Mouse (Mus musculus) heart, adult 2 months (tissue): ENCODE data around the gene Pgc.

Experiments
- CTCF ChIP-seq: fragments of 200-600 bp; IDR thresholded peaks from 2 replicates; pipeline ENCODE4 v1.8.1; 2022; ENCODE audit warnings: antibody characterized with exemption, mild to moderate bottlenecking, moderate library complexity
- EP300 ChIP-seq: fragments of 200-500 bp; IDR thresholded peaks from 2 replicates; pipeline ENCODE4 v1.6.1; 2011; ENCODE audit warnings: low read depth, low read length, control low read depth; ENCODE audit not compliant: insufficient read depth
- POLR2A ChIP-seq: fragments of 200-500 bp; IDR thresholded peaks from 2 replicates; pipeline ENCODE4 v1.6.1; 2011; ENCODE audit warnings: mild to moderate bottlenecking, low read depth, low read length, control low read depth; ENCODE audit not compliant: insufficient read depth

DNA sequence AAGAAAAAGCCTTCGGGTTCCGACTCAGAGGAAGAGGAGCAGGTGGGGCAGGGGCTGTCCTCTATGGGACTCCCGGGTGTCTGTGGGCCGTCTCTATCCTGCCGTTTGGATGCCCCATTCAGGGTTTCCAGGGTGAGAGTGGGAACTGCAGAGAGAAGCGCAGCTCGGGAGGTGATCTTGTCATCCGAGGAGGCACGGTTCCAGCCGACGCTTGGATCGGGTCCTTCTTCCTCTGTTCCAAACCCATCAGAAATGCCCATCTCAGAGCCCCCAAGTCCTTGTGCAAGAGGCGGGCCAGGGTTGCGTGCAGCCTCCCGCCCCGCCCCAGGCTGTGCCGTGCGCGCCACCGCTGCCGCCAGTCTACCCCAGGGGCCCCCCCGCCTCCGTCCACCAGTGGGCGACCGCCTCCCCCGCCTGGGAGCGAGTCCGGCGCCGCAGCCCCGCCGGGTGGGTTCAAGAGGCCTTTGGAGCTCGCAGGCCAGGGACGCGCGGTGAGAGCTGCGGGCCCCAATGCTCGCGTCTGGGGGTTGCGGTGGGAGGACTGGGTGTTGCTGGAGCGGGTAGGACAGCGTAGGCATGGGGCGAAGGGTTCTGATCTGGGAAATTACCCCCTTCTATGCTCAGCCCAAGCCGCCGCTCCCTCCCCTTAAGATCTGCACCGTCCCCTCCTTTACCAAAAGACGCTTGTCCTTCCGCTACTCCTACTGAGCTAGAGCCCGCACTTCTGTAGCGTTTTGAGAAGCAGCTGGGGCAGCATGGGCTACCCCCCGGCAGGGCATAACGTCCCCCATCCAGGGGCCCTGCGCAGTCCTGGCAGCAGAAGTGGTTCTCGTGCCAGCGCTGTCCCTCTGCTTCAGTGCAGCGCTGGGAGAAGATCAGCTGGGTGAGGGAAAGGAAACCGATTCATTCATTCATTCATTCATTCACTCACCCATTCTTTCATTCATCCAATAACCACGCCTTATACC, 37.8 kb upstream of the Pgc start, which contains the start of gene Frs3:
- TF ChIP-seq EP300 (no peak), CTCF (peak; percentile 28), POLR2A (no peak)
